Mouse (Mus musculus) CD4-positive, CD25-positive, alpha-beta regulatory T cell, adult 9 weeks (primary cell): ENCODE measurements around the gene Kcnq2. TPM values are rescaled to one million over a fixed set of nuclear protein-coding genes. Genes with fewer than 3 reads are reported as not detected.

Experiments used
- polyA plus RNA-seq: library from polyadenylated mRNA; unstranded; fragments of 100-300 nt; shearing (Covaris generic); gene quantifications from one replicate; pipeline ENCODE4 v1.2.1, GENCODE M21; 2017

Kcnq2 gene
- polyA plus RNA-seq: not detected

GRCm38 (mm10) chr2:181134591-181135445 lies at the start of gene Kcnq2:
Kcnq2 (minus strand) TSS chr2:181135300.

GRCm38 (mm10) chr2:181156248-181157121 lies 21.4 kb upstream of the Kcnq2 start, which contains the start of gene Eef1a2:
Eef1a2 (minus strand) TSS chr2:181157014.

DNA sequence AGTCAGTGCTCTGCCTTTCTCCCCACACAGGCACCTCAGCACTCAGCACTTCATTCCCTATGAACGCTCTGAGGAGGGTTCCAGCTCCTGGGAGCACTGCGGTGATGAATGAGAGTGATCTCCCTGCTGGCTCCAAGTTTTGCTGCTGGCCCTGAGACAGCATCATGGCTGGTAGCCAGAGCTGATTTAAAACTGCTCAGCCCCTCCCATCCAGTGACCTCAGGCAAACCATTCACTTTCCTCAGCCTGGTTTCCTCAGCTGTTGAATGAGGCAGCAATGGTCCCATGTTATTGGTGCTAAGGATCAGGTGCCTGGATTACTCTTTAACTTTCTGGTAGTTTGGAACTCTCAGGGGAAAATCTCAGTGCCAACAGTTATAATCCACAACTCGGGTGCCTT lies 91.7 kb downstream of the Kcnq2 start, which contains the start of gene Chrna4:
TSS of gene Chrna4 (minus strand) at position 110 of the 400 bp plus-strand sequence.

Other genes starting within 250 kb of the Kcnq2 start
- 6.1 TPM for gene Ythdf1, start 214.4 kb downstream of the Kcnq2 start, polyA plus RNA-seq
- gene Birc7, start 206.3 kb downstream of the Kcnq2 start, polyA plus RNA-seq: not detected
- not detected for gene Nkain4, start 180.6 kb downstream of the Kcnq2 start, polyA plus RNA-seq
- gene Arfgap1, start 168.1 kb downstream of the Kcnq2 start, polyA plus RNA-seq: 88.2 TPM
- 1.0 TPM for gene Col20a1, start 148.8 kb downstream of the Kcnq2 start, polyA plus RNA-seq
- not detected for gene Chrna4, start 91.8 kb downstream of the Kcnq2 start, polyA plus RNA-seq
- gene Eef1a2, start 21.7 kb upstream of the Kcnq2 start, polyA plus RNA-seq: not detected
- gene Ppdpf, start 51.9 kb upstream of the Kcnq2 start, polyA plus RNA-seq: 356 TPM
- gene Ptk6, start 67.5 kb upstream of the Kcnq2 start, polyA plus RNA-seq: not detected
- 1.1 TPM for gene Srms, start 77.9 kb upstream of the Kcnq2 start, polyA plus RNA-seq
- gene Fndc11, start 84.7 kb upstream of the Kcnq2 start, polyA plus RNA-seq: not detected
- gene Helz2, start 106.7 kb upstream of the Kcnq2 start, polyA plus RNA-seq: 25.0 TPM
- gene Gmeb2, start 152.7 kb upstream of the Kcnq2 start, polyA plus RNA-seq: 9.9 TPM
- 0.25 TPM for gene Stmn3, start 179.2 kb upstream of the Kcnq2 start, polyA plus RNA-seq
- 68.3 TPM for gene Rtel1, start 184.4 kb upstream of the Kcnq2 start, polyA plus RNA-seq
- 76.0 TPM for gene Zgpat, start 229.6 kb upstream of the Kcnq2 start, polyA plus RNA-seq
- gene Arfrp1, start 230.1 kb upstream of the Kcnq2 start, polyA plus RNA-seq: 162 TPM
- 343 TPM for gene Lime1, start 244.8 kb upstream of the Kcnq2 start, polyA plus RNA-seq